Comparison of ENCODE assay signal across 12 mouse cellular contexts in genomic region chr4:26841761-26842160, GRCm38 (mm10).
"Had no signal": no experiment of that assay in that cellular context is flagged by ENCODE, and none has a peak within 500 bp of the region (broad histone marks: within the 10 kb centered on the region; RNA-seq: fewer than 3 reads in every experiment).

No protein-coding gene starts in this region.

- DNase-seq: retina, postnatal 1 day; right cerebral cortex, adult 18-20 months; right cerebral cortex, postnatal 14 days; right cerebral cortex, postnatal 25 days; right cerebral cortex, postnatal 4 days; spleen, adult 18-20 months; thymus, adult 18-20 months; thymus, adult 2 months; thymus, postnatal 14 days; thymus, postnatal 25 days; thymus, postnatal 36 days; thymus, postnatal 4 days had no signal
